Mouse (Mus musculus): ENCODE measurements at regions not wholly inside any gene's neighbourhood (a gene's known extent, or its start where the extent isn't known, plus 50 kb on each side); places are given as distances from the start of the nearest gene placed in this dataset.

DNA sequence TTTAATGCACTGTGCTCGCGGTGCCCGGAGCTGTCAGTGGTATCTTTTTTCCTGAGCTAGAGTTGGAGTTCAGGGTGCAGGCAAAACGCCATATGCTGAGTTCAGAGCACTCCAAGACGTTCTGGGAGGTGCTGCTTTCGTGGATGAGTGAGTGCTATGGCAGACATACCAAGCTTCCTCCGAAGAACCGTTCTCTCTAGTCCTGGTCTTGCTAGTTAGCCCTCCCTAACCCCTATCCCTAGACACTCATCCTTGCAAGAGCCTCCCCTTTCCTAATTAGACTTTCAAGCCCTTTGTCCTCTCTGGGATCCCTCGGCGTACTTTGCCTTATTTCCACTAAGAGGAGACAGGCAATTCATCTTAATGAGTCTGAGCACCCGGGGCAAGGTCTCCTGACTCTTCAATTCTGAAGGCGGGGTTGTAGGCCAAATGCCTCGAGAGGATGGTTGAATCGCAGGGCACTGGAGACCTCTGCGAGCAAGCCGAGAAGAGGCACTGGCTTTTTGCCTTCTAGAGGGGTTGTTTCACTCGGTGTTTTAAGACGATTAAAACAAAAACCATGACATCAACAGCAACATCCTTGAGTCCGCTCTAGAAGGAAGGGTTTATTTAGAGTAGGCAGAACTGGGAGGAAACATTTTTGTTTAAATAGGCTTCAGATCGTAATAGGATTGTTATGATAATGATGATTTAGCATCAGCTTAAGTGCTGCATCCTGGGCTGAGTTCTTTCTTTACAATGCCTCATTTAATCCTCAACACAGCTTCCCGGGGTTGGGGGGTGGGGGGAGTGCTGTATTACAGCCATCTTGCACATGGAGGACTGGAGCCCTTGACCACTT lies 243.6 kb downstream of the Ndfip2 start:
- peak; percentile 44 for DNase-seq (ENCODE audit: low spot score)
- peak; percentile 41; the same call in 1 of the 2 replicates for ATAC-seq (ENCODE audit: low FRiP score)
- H3K36me3 ChIP-seq (replicated peaks; ENCODE audit: control insufficient read depth, insufficient read depth), result no peaks in the 10 kb centered on the region
- H3K27me3 ChIP-seq (ENCODE audit: control insufficient read depth, insufficient read depth, low read length), result no peaks in the 10 kb centered on the region
- peak overlapping the region; percentile 46 for H3K4me2 ChIP-seq (replicated peaks)
- H3K9ac ChIP-seq, result no peak overlapping the region
- H3K4me3 ChIP-seq (replicated peaks; ENCODE audit: low read length), result 0 out of 2 replicates have a peak overlapping the region, but pooled peaks have one; percentile 8
- H3K9me3 ChIP-seq (ENCODE audit: control insufficient read depth, low read length), result no peaks in the 10 kb centered on the region
- peaks cover 42% of the 10 kb centered on the region for H3K4me1 ChIP-seq (replicated peaks; ENCODE audit: control insufficient read depth, insufficient read depth, low read length)
- WGBS, result 3% methylated on average over 21 of the region's 21 CpGs
- peak overlapping the region; percentile 2; the same call in 1 of the 2 replicates for H3K27ac ChIP-seq

- DNase-seq (ENCODE audit: low spot score) (peak; percentile 51), ATAC-seq (ENCODE audit: low FRiP score) (peak; percentile 32; the same call in 1 of the 2 replicates)
- Histone ChIP-seq H3K9ac (no peak overlapping the region), H3K4me2 (replicated peaks) (peak overlapping the region; percentile 46), H3K4me1 (replicated peaks; ENCODE audit: control insufficient read depth, insufficient read depth, low read length) (peaks cover 42% of the 10 kb centered on the region), H3K9me3 (ENCODE audit: control insufficient read depth, low read length) (no peaks in the 10 kb centered on the region), H3K4me3 (replicated peaks; ENCODE audit: low read length) (0 out of 2 replicates have a peak overlapping the region, but pooled peaks have one; percentile 8), H3K36me3 (replicated peaks; ENCODE audit: control insufficient read depth, insufficient read depth) (no peaks in the 10 kb centered on the region), H3K27me3 (ENCODE audit: control insufficient read depth, insufficient read depth, low read length) (no peaks in the 10 kb centered on the region), H3K27ac (peak overlapping the region; percentile 2; the same call in 1 of the 2 replicates)
- WGBS, result 6% methylated on average over 21 of the region's 21 CpGs
These were observed 242.8 kb downstream of the Ndfip2 start for GRCm38 (mm10) chr14:105500966-105501741.

DNA sequence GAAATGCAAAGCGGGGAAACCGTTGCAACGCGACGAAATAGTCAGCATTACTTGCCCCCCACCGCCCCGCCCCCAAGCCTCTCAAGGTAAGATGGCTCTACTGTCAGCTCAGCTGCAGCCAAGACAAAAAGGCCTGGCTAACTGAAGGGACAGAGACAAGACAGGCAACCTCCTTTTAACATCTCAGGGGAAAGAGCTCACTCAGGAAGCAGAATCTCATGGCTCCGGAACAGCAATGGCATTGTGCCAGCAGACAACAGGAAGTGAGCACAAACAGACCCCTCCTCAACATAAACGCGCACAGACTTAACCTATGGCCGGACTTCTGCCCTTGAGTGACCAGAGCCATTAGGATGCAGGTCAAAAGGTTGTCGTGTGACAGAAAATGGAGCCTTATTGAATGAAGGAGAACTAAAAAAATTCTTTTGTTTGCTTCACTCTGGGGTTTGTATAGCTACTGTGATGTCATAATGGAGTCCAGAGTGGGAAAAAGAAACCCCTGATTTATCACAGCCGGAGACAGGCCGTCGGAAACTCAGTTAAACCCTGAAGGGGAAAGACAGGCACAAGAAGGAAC lies 241.0 kb downstream of the Ndfip2 start:
- WGBS, result 8% methylated on average over 15 of the region's 15 CpGs
- peak overlapping the region; percentile 50 for H3K4me2 ChIP-seq (replicated peaks)
- no peak; the same call in 1 of the 2 replicates for ATAC-seq (ENCODE audit: low FRiP score)
- H3K27me3 ChIP-seq (ENCODE audit: control insufficient read depth, insufficient read depth, low read length), result no peaks in the 10 kb centered on the region
- peak overlapping the region; percentile 43; the same call in 1 of the 2 replicates for H3K27ac ChIP-seq
- no peaks in the 10 kb centered on the region for H3K9me3 ChIP-seq (ENCODE audit: control insufficient read depth, low read length)
- peak overlapping the region; percentile 15; the same call in 1 of the 2 replicates for H3K4me3 ChIP-seq (replicated peaks; ENCODE audit: low read length)
- H3K36me3 ChIP-seq (replicated peaks; ENCODE audit: control insufficient read depth, insufficient read depth), result no peaks in the 10 kb centered on the region
- H3K4me1 ChIP-seq (replicated peaks; ENCODE audit: control insufficient read depth, insufficient read depth, low read length), result peaks cover 46% of the 10 kb centered on the region
- H3K9ac ChIP-seq, result peak overlapping the region; percentile 49
- DNase-seq (ENCODE audit: low spot score), result peak; percentile 76

- 56% methylated on average over 10 of the region's 10 CpGs for WGBS
- Histone ChIP-seq H3K4me2 (replicated peaks) (no peak overlapping the region), H3K9ac (no peak overlapping the region), H3K27me3 (ENCODE audit: control insufficient read depth, insufficient read depth, low read length) (no peaks in the 10 kb centered on the region), H3K27ac (no peak overlapping the region), H3K9me3 (ENCODE audit: control insufficient read depth, low read length) (no peaks in the 10 kb centered on the region), H3K4me1 (replicated peaks; ENCODE audit: control insufficient read depth, insufficient read depth, low read length) (peaks cover 46% of the 10 kb centered on the region), H3K36me3 (replicated peaks; ENCODE audit: control insufficient read depth, insufficient read depth) (no peaks in the 10 kb centered on the region), H3K4me3 (replicated peaks; ENCODE audit: low read length) (no peak overlapping the region)
- no peak for DNase-seq (ENCODE audit: low spot score)
- ATAC-seq (ENCODE audit: low FRiP score), result no peak
These were observed 240.0 kb downstream of the Ndfip2 start for GRCm38 (mm10) chr14:105498155-105498906.

- H3K27ac ChIP-seq, result no peak overlapping the region
- peaks cover 22% of the 10 kb centered on the region for H3K4me1 ChIP-seq (replicated peaks; ENCODE audit: control insufficient read depth, insufficient read depth, low read length)
- H3K4me3 ChIP-seq (replicated peaks; ENCODE audit: low read length), result no peak overlapping the region
- no peak overlapping the region for H3K4me2 ChIP-seq (replicated peaks)
- no peaks in the 10 kb centered on the region for H3K36me3 ChIP-seq (replicated peaks; ENCODE audit: control insufficient read depth, insufficient read depth)
- DNase-seq (ENCODE audit: low spot score), result no peak
- no peak for ATAC-seq (ENCODE audit: low FRiP score)
- 23% methylated on average over 2 of the region's 2 CpGs for WGBS
- no peak overlapping the region for H3K9ac ChIP-seq
- no peaks in the 10 kb centered on the region for H3K27me3 ChIP-seq (ENCODE audit: control insufficient read depth, insufficient read depth, low read length)
- no peaks in the 10 kb centered on the region for H3K9me3 ChIP-seq (ENCODE audit: control insufficient read depth, low read length)
These were observed 236.8 kb downstream of the Ndfip2 start for GRCm38 (mm10) chr14:105495161-105495560.

GRCm38 (mm10) chr14:105494415-105494814 lies 236.0 kb downstream of the Ndfip2 start:
- H3K27ac ChIP-seq, result no peak overlapping the region
- H3K4me3 ChIP-seq (replicated peaks; ENCODE audit: low read length), result no peak overlapping the region
- ATAC-seq (ENCODE audit: low FRiP score) (no peak), DNase-seq (ENCODE audit: low spot score) (no peak)
- no peak overlapping the region for H3K9ac ChIP-seq
- H3K4me2 ChIP-seq (replicated peaks), result no peak overlapping the region
- H3K4me1 ChIP-seq (replicated peaks; ENCODE audit: control insufficient read depth, insufficient read depth, low read length), result peaks cover 18% of the 10 kb centered on the region
- 93% methylated on average over 3 of the region's 3 CpGs for WGBS
- no peaks in the 10 kb centered on the region for H3K36me3 ChIP-seq (replicated peaks; ENCODE audit: control insufficient read depth, insufficient read depth)
- H3K9me3 ChIP-seq (ENCODE audit: control insufficient read depth, low read length), result no peaks in the 10 kb centered on the region
- no peaks in the 10 kb centered on the region for H3K27me3 ChIP-seq (ENCODE audit: control insufficient read depth, insufficient read depth, low read length)

DNA sequence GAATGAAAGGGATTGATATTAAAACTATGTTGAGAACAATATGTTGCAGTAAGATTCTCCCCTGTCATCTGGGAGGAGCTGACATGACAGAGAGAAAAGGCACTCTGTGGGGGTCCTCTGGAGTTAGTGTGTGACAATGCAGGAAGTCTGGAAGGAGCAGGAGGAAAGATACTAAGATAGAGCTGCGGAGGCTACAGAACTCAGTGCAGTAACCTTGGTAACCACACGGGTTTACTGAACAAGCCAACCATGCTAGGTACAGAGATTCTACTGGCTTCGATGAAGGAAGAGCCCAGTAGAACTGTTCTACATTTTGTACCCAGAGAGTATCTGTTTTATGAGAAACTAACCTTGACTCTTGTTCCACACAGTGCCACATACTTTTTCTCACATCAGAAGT lies 231.8 kb downstream of the Ndfip2 start:
- no peak for DNase-seq (ENCODE audit: low spot score)
- Histone ChIP-seq H3K27me3 (ENCODE audit: control insufficient read depth, insufficient read depth, low read length) (no peaks in the 10 kb centered on the region), H3K9me3 (ENCODE audit: control insufficient read depth, low read length) (no peaks in the 10 kb centered on the region), H3K27ac (no peak overlapping the region), H3K4me2 (replicated peaks) (no peak overlapping the region), H3K9ac (no peak overlapping the region), H3K36me3 (replicated peaks; ENCODE audit: control insufficient read depth, insufficient read depth) (no peaks in the 10 kb centered on the region), H3K4me1 (replicated peaks; ENCODE audit: control insufficient read depth, insufficient read depth, low read length) (no peaks in the 10 kb centered on the region), H3K4me3 (replicated peaks; ENCODE audit: low read length) (no peak overlapping the region)
- ATAC-seq (ENCODE audit: low FRiP score), result no peak
- WGBS, result 31% methylated on average over 3 of the region's 3 CpGs

GRCm38 (mm10) chr14:105483352-105484083 lies 225.1 kb downstream of the Ndfip2 start:
- WGBS, result 6% methylated on average over 21 of the region's 21 CpGs

More at GRCm38 (mm10) chr14:105483352-105484083, 225.1 kb downstream of the Ndfip2 start:
- Histone ChIP-seq H3K4me1 (replicated peaks; ENCODE audit: control insufficient read depth, insufficient read depth, low read length) (peaks cover 19% of the 10 kb centered on the region), H3K36me3 (replicated peaks; ENCODE audit: control insufficient read depth, insufficient read depth) (no peaks in the 10 kb centered on the region), H3K27me3 (ENCODE audit: control insufficient read depth, insufficient read depth, low read length) (0 out of 2 replicates have a peak, but pooled peaks cover 4% of the 10 kb centered on the region), H3K4me3 (replicated peaks; ENCODE audit: low read length) (peak overlapping the region; percentile 14; the same call in 1 of the 2 replicates), H3K4me2 (replicated peaks) (peak overlapping the region; percentile 54), H3K27ac (peak overlapping the region; percentile 88), H3K9me3 (ENCODE audit: control insufficient read depth, low read length) (no peaks in the 10 kb centered on the region), H3K9ac (peak overlapping the region; percentile 52)
- ATAC-seq (ENCODE audit: low FRiP score) (peak; percentile 94), DNase-seq (ENCODE audit: low spot score) (peak; percentile 70)

Measured in hindbrain, embryonic 14.5 days (tissue).